Mouse (Mus musculus) spleen, adult 2 months (tissue): ENCODE data around the gene Acad10.

Experiments
- CTCF ChIP-seq: fragments of 200-500 bp; IDR thresholded peaks from 2 replicates; pipeline ENCODE4 v1.5.1; 2011; ENCODE audit warnings: mild to moderate bottlenecking, inconsistent platforms; ENCODE audit not compliant: insufficient read depth, insufficient read length, insufficient replicate concordance; ENCODE audit errors: extremely low read depth
- POLR2A ChIP-seq: fragments of 200-500 bp; IDR thresholded peaks from 2 replicates; pipeline ENCODE4 v1.6.1; 2011; ENCODE audit warnings: low read depth, low read length, inconsistent platforms

GRCm38 (mm10) chr5:121591417-121592063, 68.8 kb downstream of the Acad10 start:
- no peak for TF ChIP-seq CTCF
- no peak for TF ChIP-seq POLR2A
